Mouse (Mus musculus): Measurements from ENCODE around the gene Smco2.

The Smco2 gene

GRCm38 (mm10) chr6:146904707-146905106 is 54.8 kb downstream of the Smco2 start:
- no peak for DNase-seq

- no peak for DNase-seq
These were observed 56.3 kb downstream of the Smco2 start for GRCm38 (mm10) chr6:146906000-146906786.

- no peak for DNase-seq
These were observed 57.3 kb downstream of the Smco2 start for GRCm38 (mm10) chr6:146907061-146907794.

- no peak for DNase-seq
These were observed 57.9 kb downstream of the Smco2 start for GRCm38 (mm10) chr6:146907795-146908190.

- DNase-seq, result no peak
These were observed 58.9 kb downstream of the Smco2 start for GRCm38 (mm10) chr6:146908801-146909200.

GRCm38 (mm10) chr6:146909725-146910489 is 60.0 kb downstream of the Smco2 start:
- DNase-seq, result no peak

GRCm38 (mm10) chr6:146910801-146911200 is 60.9 kb downstream of the Smco2 start:
- DNase-seq, result no peak

- DNase-seq, result no peak
These were observed 63.1 kb downstream of the Smco2 start for GRCm38 (mm10) chr6:146912835-146913488.

- DNase-seq, result no peak
These were observed 63.7 kb downstream of the Smco2 start for GRCm38 (mm10) chr6:146913489-146914198.

GRCm38 (mm10) chr6:146915808-146916207 is 65.9 kb downstream of the Smco2 start:
- DNase-seq, result no peak

- DNase-seq, result no peak
These were observed 67.5 kb downstream of the Smco2 start for GRCm38 (mm10) chr6:146917396-146917795.

GRCm38 (mm10) chr6:146918341-146918740 is 68.4 kb downstream of the Smco2 start:
- DNase-seq, result no peak
